Mouse (Mus musculus) layer of hippocampus, adult 8-10 months (tissue): ENCODE results near the gene Rbm14. TPM values are rescaled to one million over a fixed set of nuclear protein-coding genes. Genes with fewer than 3 reads are reported as not detected.

Source experiments
- DNase-seq, 2 experiments: peaks; one replicate each; pipeline ENCODE4 v3.0.0; 2022; ENCODE audit warnings: low spot score in 2 of 2
- total RNA-seq, 4 experiments: library from RNA; stranded (reverse); gene quantifications; 2 replicates each; pipeline ENCODE4 v1.2.4; 2022

Rbm14 gene
- 10 to 100 TPM; 45.5 to 60.9 (median 54.8) TPM for total RNA-seq

DNA sequence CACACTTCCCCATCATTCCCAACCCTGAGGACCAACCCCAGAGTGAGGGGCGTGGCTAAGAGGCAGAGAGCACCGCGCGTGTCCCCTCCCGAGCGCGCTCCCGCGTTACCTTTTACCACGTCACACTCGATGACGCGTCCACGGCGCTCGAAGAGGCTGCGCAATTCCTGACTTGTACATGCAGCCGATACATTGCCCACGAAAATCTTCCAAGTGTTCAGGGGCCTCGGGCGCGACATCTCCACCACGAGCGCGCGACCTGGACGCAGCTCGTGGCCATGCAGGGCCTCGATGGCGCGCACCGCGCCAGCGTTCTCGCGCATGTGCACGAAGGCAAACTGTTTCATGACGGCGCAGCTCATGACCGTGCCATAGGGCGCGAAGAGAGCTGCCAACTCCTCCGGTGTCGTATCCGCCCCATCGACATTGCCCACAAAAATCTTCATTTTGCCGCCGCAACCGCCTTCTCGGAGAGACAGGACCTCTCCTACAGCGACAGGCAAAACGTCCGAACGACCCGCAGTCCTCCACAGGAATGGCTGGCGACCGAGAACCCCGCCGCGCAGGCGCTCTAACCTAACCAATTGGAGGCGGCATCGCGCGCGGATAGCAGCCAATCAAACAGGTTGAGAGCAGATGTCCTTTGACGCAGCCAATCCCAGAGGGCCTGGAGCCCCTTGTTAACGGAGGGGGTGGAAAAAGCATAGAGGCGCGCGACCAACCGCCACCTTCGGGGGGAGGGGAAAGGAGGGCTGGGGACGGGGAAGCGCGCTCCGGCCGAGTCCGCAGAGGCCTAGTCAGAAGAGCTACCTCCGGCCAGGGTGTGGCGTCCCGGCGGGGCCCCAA, at the start of gene Rbm14, which contains the start of gene Gm21992:
TSS of gene Rbm14 (minus strand) at position 572 of the 846 bp plus-strand sequence.
TSS of gene Gm21992 (minus strand) at position 550 of the 846 bp plus-strand sequence.
- DNase-seq, result peak; percentile 98 to 99

DNA sequence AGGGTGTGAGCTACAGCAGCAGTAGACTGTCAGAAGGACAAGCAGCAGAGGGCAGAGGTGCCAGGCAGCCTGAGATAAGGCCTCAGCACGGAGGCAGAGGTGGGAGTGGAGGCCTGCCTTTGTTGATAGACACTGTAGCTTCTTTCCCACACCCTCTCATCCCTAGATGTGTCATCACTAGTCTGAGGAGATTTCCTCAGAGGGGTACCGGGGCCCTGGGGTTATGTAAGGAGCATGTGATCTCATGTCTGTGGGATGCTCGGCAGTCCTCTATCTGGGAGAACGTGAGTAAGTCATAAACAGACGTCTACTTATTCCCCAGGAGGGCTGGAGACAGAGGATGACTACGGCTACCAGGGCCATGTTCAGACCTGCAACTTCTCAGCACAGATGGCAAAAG, 47.6 kb upstream of the Rbm14 start:
- DNase-seq, result no peak

DNA sequence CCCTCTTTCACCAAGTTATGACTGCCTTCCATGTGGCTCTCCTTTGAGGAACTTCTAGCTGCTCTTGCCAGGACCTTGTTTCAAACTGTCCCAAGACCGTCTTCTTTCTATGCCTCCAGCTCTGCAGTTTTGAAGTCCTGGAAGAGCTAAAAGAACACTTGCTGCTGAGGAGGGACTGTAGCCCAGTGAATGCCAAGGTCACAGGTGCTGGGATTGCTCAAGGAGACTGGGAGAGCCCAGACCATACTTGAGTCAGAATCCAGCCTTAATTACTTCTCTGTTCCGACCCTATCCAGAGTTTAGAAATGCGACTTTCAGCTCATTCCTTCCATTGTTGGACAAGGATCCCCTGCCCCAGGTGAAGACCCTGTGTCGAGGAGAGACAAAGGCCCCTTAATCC, 44.5 kb upstream of the Rbm14 start:
- no peak for DNase-seq

DNA sequence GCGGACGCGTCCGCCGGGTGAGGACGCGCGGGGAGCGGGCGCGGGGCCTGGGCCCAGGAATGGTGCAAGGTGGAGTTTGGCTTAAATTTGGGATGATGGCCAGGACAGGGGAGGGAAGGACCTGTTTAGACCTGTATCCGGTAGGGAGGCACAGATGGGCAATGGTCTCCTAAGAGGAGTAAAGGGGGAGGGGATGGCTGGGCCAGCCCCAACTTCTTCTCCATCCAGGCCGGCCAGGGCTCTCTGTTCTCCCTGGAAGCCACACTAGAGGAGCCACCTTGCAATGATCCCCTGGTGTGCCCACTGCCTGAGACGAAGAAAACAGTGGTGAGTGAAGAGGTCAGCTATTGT, 44.0 kb upstream of the Rbm14 start:
- DNase-seq, result no peak

DNA sequence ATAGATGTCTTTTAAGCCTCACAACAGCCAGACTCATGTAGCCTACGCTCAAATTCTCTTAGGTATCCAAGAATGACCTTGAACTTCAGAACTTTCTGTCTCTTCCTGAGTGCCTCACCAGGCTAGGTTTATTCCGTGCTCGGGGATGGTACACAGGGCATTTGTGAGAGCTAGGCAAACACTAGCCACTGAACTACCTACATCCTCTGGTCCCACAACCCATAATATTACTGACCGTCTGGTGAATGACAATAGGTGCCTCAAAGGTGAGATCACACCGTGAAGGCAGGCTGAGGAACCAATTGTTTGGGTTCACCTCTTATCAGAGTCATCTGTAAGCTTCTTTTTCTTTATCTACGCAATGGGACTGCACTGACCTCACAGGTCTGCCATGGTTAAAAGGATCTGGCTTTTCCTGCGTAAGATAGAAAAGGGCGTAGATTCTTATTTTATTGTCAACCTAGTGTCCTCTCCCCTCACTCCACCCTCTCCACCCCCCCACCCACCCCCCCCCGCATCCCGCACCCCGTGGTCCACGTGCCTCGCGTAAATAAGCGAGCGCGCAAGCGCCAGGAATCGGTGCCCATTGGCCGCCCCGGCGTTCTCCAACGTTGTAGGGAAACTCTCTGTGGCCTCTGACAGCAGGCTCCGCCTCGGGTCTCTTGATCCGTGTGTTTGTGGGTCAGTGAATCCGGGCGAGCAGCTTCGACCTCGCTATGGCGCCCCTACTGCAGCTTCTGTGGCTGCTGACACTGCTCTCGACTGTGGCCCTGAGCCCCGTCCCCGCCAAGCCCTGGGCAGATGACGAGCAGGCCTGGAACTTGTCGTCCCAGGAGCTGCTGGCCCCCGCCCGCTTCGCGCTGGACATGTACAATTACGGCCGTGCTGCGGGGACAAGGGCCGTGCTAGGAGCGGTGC, 43.4 kb upstream of the Rbm14 start, which contains the start of gene Ctsf:
TSS of gene Ctsf (plus strand) at position 579 of the 918 bp plus-strand sequence.
- peak; percentile 91 for DNase-seq

DNA sequence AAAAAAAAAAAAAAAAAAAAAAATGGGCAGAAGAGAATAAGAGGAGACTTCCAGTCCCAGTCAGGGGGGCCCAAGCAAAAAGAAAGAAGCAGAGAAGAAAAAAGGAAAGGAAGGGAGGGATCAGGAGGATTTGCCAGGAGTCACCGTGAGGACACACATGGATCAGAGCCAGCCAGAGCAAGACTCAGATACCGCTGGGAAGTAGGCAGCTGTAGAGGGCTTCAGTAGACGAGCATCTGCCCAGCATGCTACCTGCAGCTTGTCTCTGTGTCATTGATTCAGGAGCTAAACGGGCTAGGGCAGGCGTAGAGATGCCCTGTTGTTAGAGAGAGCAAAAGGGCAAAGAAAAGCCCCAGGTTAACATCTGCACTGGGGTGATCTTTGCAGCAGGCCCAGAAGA, 38.8 kb upstream of the Rbm14 start:
- no peak for DNase-seq

DNA sequence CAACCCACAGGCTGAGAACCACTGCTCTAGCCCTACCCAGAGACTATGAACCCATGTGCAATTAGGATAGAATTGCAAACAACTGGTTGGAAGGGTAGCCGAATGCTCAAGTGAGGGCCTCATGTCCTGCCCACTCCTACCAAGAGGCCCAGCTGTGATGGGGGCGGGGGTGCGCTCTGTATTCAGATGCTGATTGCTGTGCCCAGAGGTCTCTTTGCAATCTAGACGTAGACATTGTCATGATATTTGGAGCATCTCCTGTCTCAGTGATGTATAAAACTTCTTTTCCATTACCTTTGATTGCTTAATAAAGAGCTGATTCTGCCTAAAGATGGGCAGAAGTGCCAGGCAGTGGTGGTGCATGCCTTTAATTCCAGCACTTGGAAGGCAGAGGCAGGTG, 38.4 kb upstream of the Rbm14 start:
- DNase-seq, result no peak

DNA sequence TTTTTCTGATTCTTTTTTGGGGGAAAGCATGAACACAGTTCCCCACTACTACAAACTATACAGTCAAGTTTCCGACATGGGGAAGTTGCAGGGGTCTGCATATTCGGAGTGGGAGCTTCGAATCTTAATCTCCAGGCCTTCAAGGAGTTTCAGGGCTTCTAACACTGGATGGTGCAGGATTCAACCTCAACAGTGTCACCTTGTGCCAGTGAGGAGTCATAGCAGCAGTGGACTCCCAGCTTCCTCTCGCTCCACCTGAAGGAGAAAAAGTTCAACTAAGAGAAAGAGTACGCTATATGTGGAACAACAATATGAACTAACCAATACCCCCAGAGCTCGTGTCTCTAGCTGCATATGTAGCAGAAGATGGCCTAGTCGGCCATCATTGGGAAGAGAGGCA, 36.1 kb upstream of the Rbm14 start:
- no peak for DNase-seq

DNA sequence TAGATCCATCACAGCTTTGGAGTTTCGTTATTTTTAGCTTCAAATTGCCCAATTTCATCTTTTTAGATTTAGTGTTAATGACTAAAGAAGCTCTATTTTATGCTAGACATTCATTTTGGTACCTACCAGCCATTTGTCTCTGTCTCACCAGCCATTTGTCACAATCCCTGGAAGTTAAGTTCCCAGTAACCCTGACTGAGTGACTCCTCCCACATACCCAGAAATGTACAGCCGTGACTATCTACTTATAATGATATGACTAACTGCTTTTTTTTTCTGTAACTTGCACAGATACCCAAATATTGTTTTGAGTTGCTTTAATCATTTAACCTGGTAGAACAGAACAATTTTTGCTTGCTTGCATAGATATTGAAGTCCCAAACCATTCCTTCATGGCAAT, 34.4 kb upstream of the Rbm14 start:
- no peak for DNase-seq

DNA sequence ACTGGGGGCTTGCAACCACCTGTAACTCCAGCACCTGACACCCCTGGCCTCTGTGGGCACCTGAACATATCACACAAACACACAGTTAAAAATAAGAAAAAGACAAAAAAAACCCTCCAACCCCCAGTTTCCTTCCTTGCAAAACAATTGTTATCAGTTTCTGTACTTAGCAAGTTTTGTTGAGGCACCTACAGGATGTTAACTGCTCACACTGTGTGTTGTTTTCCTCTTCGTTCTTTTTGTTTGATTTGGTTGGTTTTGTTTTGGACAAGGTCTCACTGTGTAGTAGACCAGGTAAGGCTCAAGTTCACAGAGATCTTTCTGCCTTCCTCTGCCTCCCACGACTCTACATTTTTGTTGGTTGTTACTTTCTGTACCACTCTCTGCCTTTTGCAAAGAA, 31.2 kb upstream of the Rbm14 start:
- no peak for DNase-seq

DNA sequence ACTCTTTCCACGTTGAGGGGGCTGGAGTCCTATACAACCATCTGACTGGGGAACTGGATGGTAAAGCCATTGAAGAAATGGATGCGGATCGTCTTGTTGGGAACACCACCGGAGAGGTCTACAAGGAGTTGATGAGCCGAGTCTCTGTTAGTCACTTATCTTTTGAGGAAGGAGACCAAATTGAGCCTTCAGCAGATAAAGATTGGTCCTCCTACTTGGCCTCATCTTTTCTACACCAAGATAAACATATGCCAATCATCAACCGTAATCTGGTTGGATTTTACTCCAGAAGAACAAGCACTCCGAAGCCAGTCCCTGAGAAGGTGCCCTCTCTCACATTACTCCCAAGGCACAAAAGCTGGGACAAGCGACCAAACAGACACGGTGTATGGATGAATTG, 29.4 kb upstream of the Rbm14 start:
- no peak for DNase-seq

DNA sequence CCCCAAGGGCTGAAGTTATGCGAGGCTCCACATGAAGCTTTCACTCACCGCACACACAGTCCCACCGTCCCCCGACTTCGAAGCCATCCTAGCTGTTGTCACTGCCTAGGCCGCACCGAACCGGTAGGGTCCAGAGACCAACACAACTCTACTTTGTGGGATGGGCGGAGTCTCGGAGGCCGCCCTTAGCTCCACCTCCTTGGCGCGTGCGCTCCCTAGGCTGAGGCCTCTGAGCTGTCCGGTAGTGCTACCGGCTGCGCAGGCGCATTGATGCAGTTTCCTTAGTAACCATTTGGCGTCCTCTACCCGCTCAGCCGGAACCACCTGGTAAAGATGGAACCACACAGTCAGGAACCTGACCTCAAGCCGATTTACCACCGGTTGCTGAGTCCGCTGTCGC, 27.7 kb upstream of the Rbm14 start, which contains the start of the genes Ccs and Ccdc87:
TSS of gene Ccs (minus strand) at position 184 of the 400 bp plus-strand sequence.
TSS of gene Ccdc87 (plus strand) at position 218 of the 400 bp plus-strand sequence.
- peak; percentile 95 to 98 for DNase-seq

DNA sequence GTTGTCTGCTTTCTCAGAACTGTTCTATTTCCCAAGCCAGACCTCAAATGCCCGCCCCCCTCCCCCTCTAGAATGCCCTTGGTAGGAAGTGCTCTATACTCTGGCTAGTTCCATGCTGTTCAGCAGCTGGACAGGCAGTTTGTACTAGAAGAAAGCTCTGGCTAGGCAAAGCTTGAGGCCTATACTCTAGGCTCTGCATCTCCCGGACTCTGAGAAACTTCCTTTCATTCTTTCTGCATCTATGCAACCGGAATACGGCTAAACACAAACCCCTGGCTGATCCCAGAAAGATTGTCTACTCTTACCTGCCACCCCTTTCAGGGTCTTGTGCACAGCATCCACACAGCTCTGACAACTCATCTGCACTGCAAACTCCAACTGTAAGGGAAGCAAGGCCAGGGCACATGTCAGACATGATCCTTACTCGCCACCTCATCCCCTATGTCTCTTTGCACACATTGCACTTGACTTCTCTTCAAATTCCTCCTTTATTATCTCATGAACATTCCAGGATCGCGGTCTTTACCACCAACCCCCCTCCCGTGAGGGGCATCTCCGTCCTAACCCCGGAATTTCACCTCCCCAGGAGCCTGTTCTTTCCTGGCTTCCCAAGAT, 27.2 kb upstream of the Rbm14 start:
- DNase-seq, result no peak

DNA sequence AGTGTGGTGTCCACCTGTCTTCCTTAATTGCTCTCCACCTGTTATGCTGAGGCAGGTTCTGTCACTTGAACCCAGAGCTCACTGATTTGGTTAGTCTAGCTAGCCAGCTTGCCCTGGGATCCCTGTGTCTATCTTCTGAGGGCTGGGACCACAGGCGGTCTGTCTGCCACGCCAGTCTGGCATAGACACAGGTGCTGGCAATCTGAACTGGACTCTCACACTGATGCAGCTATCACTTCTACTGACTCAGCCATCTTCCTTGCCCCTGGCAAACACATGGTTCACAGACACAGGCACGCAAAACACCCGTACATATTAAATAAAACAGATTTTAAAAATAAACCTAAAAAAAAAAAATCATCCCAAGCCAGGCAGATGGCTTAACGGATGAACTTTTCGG, 25.6 kb upstream of the Rbm14 start:
- DNase-seq, result no peak

DNA sequence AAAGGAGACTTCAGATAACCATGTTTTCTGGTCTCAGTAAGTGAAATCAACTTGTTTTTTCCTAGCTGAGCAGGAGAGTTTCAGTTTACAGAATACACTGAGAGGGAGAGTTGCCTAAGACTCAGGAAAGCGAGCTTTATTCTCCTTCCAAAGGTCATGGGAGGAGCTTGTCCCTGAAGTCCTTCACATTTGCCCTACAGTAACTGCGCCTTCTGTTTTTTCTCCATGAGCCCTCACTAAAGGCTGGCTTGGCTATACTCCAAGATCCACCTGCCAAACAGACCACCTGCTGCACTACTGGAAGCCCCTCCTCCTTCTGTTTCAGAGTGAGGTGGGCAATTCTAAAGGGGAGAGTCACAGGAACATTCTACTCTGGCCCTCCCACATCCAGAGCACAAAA, 24.7 kb upstream of the Rbm14 start:
- no peak for DNase-seq

DNA sequence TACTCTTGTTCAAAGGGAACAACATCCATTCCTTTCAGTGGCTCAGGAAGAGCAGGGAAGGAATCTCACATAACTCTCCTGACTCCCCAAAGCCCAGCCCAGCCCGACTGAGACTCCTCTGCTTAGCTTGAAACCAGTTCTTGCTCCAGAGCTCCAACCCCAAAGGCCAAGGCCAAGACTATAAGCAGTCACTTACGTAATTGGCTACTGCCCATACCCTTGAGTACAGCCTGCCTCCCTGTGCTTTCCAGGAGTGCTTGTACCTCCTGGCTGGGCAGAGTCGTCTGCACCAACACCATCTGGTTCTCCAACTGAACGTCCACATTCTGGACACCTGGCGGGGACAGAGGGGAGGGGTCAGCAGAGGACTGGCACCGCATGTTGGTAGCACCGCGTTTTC, 22.5 kb upstream of the Rbm14 start:
- DNase-seq, result no peak

DNA sequence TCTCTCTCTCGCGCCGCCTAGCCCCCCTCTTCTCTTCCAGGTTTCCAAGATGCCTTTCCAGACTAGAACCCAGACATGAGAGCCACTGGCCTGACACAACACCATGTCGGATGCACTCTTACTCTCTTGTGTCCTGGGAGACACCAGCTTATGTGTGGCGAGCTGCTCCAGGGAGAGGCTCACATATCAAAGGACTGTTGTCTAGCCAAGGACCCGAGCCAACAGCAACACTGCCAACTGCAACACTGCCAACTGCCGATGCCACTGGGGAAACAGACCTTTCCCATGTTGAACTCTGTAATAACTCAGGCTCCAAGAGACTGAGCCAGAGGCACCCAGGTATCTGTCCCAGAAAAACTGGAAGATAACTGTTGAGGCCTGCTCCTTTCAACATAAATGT, 17.7 kb upstream of the Rbm14 start:
- peak; percentile 47 to 53 for DNase-seq

DNA sequence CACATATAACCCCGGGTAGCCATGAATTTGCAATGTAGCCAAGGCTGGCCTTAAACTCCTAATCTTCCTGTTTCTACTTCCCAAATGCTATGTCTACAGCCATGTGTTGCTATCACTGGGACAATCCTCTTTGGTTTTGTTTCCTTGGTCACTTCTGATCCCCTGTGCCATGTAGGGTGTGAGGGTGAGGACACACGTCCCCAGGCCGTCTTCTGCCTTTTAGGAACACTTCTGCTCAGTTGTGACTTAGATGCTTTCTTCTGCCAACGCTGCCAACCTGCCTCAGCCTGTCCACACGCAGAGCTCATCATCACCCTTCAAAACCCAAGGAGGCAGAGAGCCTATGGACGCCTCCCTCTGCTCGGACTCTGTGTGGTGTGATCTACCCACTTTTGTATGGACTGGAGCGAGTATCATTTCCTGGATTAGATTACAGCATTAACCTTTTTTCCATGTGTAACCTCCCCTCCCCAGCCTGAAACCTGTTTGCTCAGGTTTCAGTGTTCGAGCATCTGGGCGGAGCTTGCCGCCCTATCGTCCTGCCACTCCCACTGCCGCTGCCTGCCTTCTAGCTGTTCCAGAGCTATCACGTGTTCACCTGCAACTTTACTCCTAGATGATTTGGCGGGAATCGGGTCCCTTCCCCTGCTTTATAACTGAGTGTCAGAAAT, 17.1 kb upstream of the Rbm14 start:
- no peak for DNase-seq

DNA sequence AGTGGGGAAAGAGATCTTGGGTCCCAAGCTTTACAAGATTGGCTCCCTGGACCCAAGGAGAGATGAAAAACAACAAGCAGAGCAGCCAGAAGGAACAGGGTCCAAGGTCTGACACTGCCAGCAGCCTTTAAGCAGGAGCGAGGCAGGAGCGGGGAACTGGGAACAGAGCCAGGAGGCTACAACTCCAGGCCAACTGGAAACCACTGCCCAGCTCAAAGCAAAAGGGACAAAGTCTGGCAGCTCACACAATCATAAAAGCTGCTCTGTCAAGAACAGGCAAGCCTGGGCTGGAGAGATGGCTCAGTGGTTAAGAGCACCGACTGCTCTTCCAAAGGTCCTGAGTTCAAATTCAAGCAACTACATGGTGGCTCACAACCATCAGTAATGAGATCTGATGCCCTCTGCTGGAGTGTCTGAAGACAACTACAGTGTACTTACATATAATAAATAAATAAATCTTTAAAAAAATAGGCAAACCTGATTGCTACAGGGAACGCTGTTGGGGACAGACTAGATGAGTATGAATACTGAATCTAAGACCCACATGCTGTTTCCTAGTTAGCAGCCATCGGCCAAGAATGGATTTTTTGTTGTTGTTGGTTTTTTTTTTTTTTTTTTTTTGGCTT, 9.4 kb upstream of the Rbm14 start:
- peak; percentile 77 to 79 for DNase-seq

DNA sequence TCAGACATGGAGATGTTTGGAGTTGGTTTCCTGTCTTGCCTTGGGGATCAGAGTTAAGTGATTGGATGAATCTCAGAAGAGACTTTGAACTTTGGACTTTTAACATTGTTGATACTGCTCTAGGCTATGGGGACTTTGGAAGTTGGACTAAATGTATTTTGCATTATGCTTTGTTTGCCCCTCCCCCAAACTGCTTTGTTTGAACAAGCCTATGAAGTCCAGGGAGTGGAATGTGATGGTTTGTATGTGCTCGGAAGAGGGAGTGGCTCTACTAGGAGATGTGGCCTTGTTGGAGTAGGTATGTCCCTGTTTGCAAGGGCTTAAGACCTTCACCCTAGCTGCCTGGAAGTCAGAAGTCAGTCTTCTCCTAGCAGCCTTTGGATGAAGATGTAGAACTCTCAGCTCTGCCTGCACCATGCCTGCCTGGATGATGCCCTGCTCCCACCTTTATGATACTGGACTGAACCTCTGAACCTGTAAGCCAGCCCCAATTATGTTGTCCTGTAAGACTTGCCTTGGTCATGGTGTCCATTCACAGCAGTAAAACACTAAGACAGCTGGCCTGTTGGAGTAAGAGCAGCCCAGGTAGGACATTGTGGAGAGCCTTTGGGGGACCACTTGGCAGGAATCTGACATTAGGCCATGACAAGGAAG, 5.9 kb upstream of the Rbm14 start:
- no peak for DNase-seq
